Mouse (Mus musculus): ENCODE data around the gene Snrpf.
A peak's percentile ranks its signal among the peaks of the same experiment; 100 is the strongest.

Snrpf gene

GRCm38 (mm10) chr10:93589281-93589848 is at the start of gene Snrpf:
TSS of gene Snrpf (minus strand) at chr10:93589706.
- peak; percentile 95 for DNase-seq (ENCODE audit: low spot score)

DNA sequence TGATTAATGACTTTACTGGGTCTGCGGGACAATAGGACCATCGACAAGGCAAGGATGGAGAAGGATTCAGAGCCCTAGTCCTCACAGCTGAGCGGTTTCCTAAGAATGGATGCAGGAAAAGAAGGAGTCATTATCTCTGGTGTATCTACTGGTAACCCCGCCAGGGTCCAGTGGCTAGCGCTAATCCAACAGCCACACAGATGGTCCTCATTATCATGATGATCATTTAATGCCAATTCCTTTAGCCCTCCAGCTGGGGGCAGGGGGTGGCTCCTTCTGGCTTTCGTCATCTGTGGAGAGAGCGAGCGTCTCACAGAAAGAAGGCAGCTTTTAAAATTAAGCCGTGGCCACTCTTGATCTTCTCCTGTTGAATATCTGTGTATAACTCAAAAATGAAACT is 46.4 kb upstream of the Snrpf start:
- DNase-seq (ENCODE audit: low spot score) = no peak

- no peak for DNase-seq (ENCODE audit: low spot score)
Measured at GRCm38 (mm10) chr10:93633971-93634370, 44.5 kb upstream of the Snrpf start.

DNA sequence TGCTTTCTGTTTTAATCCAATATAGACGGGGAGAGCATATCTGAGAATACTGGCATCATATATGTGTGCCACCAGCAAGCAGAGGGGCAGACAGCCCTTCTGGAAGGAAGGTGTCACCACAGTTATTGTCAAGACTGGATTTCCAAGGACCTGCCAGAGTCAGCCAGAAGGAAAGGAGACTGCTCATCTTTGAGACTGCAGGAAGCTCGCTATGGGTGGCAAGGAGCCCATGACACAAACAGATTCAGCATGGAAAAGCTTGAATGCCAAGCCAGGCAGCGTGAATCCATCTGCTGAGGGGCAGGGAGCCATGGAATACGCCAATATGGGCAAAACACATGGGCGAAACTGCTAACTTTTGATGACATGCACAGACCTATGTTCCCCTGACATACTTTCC is 44.1 kb upstream of the Snrpf start:
- DNase-seq (ENCODE audit: low spot score) = no peak

DNA sequence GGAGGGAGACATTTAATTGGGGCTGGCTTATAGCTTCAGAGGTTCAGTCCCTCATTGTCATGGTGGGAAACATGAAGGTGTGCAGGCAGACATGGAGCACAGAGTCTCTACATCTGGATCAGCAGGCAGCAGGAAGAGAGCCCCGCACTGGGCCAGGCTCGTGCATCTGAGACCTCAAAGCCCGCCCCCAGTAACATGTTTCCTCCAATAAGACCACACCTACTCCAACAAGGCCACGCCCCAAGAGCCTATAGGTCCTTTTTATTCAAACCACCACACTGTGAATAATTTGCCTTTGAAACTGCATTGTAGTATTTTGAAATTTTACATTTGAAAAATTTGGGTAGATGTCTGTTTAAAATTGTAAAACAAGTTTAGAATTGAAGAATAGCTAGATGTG is 42.6 kb upstream of the Snrpf start:
- no peak for DNase-seq (ENCODE audit: low spot score)

GRCm38 (mm10) chr10:93630310-93630709 is 40.8 kb upstream of the Snrpf start:
- DNase-seq (ENCODE audit: low spot score) = no peak

- DNase-seq (ENCODE audit: low spot score) = no peak
Measured at GRCm38 (mm10) chr10:93624151-93624550, 34.6 kb upstream of the Snrpf start.

DNA sequence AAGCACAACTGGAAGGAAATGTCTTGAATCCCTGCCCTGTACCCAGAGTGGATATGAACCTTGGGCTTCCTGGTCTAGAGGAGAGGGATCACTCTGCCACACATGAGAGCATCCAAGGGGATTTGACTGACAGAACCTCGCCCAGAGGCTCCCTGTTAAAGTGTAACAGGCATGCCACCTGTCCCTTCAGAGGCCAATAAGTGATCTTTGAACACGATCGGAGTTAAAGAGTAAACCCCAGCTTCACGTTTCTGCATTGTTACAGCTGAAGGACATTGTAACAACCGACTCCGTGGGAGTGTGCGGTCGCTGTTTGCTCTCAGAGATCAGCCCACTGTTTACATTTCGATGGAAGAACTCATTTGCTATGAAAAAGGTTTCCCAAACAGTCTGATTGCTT is 34.2 kb upstream of the Snrpf start:
- DNase-seq (ENCODE audit: low spot score) = no peak

- no peak for DNase-seq (ENCODE audit: low spot score)
Measured at GRCm38 (mm10) chr10:93620438-93621179, 31.1 kb upstream of the Snrpf start.

GRCm38 (mm10) chr10:93614850-93615249 is 25.3 kb upstream of the Snrpf start:
- DNase-seq (ENCODE audit: low spot score) = no peak

GRCm38 (mm10) chr10:93611419-93612007 is 22.0 kb upstream of the Snrpf start:
- DNase-seq (ENCODE audit: low spot score) = no peak

DNA sequence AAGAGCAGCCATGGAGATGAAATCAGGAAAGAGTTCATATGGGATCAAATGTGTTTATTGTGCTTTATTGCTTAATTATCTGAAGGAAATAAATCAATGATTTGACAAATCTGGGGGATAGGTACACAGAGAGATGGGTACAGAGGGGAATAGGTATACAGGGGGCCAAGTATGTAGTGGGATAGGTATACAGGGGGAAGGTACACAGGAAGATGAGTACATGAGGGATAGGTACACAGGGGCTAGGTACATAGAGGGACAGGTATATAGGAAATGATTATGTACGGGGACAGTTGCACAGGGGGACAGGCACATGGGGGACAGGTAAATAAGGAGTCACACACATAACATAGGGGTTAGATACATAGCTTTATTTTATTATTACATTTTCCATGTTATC is 21.4 kb upstream of the Snrpf start:
- DNase-seq (ENCODE audit: low spot score) = no peak

- DNase-seq (ENCODE audit: low spot score) = no peak
Measured at GRCm38 (mm10) chr10:93609236-93609635, 19.7 kb upstream of the Snrpf start.

- DNase-seq (ENCODE audit: low spot score) = no peak
Measured at GRCm38 (mm10) chr10:93608051-93608450, 18.5 kb upstream of the Snrpf start.

- DNase-seq (ENCODE audit: low spot score) = no peak
Measured at GRCm38 (mm10) chr10:93606326-93606725, 16.8 kb upstream of the Snrpf start.

DNA sequence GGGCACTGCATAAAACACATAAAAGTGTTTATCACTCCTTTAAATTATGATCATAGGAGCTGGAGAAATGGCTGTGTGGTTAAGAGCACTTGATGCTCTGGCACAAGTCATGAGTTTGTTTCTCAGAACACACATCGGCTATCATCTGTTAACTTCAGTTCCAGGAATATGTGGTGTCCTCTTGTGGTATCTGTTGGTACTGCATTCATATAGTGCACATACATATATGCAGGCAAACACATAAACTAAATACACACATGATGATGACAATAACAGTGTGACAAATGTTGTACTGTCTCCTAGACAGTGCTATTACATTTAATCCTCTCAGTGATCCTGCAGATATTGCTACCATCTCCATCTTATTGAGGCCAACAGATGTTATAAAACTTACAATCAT is 13.8 kb upstream of the Snrpf start:
- DNase-seq (ENCODE audit: low spot score) = no peak

GRCm38 (mm10) chr10:93602309-93602708 is 12.8 kb upstream of the Snrpf start:
- no peak for DNase-seq (ENCODE audit: low spot score)

DNA sequence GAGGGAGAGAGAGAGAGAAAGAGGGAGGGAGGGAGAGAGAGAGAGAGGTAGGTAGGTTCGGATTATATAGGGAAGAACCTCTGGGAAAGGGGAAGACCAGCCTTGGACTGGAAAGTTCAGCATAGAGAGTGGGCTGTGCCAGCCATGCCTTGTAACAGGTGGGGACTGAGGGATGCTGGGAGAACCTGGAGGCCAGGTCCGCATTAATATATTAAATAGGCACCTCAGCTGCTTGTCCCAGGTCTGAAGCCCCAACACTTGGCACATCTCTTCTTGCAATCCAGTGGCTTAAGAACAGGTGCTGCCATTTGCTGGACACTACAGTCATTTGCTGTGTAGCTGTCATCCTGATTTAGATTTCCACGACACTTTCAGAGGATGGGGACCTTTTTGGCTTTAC is 7.1 kb upstream of the Snrpf start:
- no peak for DNase-seq (ENCODE audit: low spot score)

DNA sequence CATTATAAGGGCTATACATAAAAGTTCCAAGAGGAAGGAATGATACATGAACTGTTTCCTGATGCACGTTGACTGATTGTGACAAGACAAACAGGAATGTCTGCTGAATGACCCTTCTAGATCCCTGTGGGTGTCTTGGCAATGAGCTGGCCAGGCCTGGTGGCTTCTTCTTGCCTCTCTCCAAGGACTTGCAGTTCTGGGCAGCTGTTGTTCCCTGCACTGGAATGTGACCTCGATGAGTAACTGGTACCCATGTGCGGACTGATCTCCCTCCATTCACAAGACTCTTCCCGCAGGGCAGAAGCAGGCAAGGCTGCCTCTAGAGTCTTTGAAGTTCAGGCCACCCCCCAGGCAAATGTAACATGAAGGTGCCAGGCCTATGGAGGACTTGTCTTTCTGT is 6.3 kb upstream of the Snrpf start:
- no peak for DNase-seq (ENCODE audit: low spot score)

- peak; percentile 66 for DNase-seq (ENCODE audit: low spot score)
Measured at GRCm38 (mm10) chr10:93594022-93594482, 4.5 kb upstream of the Snrpf start.

GRCm38 (mm10) chr10:93592456-93592855 is 3.0 kb upstream of the Snrpf start:
- no peak for DNase-seq (ENCODE audit: low spot score)

GRCm38 (mm10) chr10:93588796-93589195 is 710 bp downstream of the Snrpf start:
- DNase-seq (ENCODE audit: low spot score) = no peak

GRCm38 (mm10) chr10:93577271-93577886 is 12.1 kb downstream of the Snrpf start:
- DNase-seq (ENCODE audit: low spot score) = peak; percentile 61

Measured in ovary, postnatal 14 days (tissue).